Mouse (Mus musculus): ENCODE measurements at regions not wholly inside any gene's neighbourhood (a gene's known extent, or its start where the extent isn't known, plus 50 kb on each side); places are given as distances from the start of the nearest gene placed in this dataset.

DNA sequence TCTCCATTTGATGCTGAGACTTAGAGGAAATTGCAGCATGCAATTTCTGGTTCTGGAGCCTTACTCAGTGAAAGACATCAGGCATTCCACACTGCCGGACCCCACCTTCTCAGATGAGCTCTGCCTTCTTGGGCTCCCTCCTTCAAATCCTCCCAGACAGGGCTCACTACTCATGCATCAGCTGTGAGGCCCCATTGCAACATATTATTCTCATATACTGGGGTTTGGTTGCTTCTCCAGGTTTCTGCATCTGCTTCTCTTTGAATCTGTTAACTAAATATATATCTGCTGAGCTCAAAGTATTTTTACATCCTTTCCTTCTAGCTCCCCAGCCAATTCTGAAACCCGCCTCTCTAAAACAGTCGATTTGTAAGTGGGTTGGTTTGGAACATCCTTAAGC is 68.8 kb upstream of the AI593442 start:
- TF ChIP-seq GATA1 (IDR thresholded peaks at IDR 0.05; ENCODE audit: borderline replicate concordance, low read length) (no peak), FLI1 (IDR thresholded peaks at IDR 0.05; ENCODE audit: low read length) (no peak)

All from megakaryocyte, embryonic 14.5 days (primary cell).